Mouse (Mus musculus) midbrain, embryonic 12.5 days (tissue): ENCODE results near the gene Spon2. TPM values are rescaled to one million over a fixed set of nuclear protein-coding genes. Genes with fewer than 3 reads are reported as not detected.

Experiments
- ATAC-seq: fragments of 200-750 bp; cut with Nextera tagmentation; 2 replicates; pipeline ENCODE4 v1.8.0; 2017; ENCODE audit warnings: low read depth, moderate TSS enrichment, moderate library complexity; ENCODE audit not compliant: low FRiP score
- H3K27ac ChIP-seq: fragments of 300-500 bp; sonication (generic); replicated peaks from 2 replicates; pipeline ENCODE4 v1.5.1; 2016; ENCODE audit warnings: mild to moderate bottlenecking
- H3K27me3 ChIP-seq: fragments of 300-500 bp; sonication (generic); 2 replicates; pipeline ENCODE4 v1.6.1; 2016; ENCODE audit warnings: mild to moderate bottlenecking
- H3K36me3 ChIP-seq: fragments of 300-500 bp; sonication (generic); 2 replicates; pipeline ENCODE4 v1.6.1; 2016
- H3K4me1 ChIP-seq: fragments of 300-500 bp; sonication (generic); 2 replicates; pipeline ENCODE4 v1.6.1; 2016
- H3K4me2 ChIP-seq: fragments of 300-500 bp; sonication (generic); replicated peaks from 2 replicates; pipeline ENCODE4 v1.6.1; 2016; ENCODE audit warnings: mild to moderate bottlenecking, moderate library complexity
- H3K4me3 ChIP-seq: fragments of 300-500 bp; sonication (generic); 2 replicates; pipeline ENCODE4 v1.5.1; 2016; ENCODE audit warnings: mild to moderate bottlenecking
- H3K9ac ChIP-seq: fragments of 300-500 bp; sonication (generic); replicated peaks from 2 replicates; pipeline ENCODE4 v1.6.1; 2016; ENCODE audit warnings: mild to moderate bottlenecking, moderate library complexity
- H3K9me3 ChIP-seq: fragments of 300-500 bp; sonication (generic); 2 replicates; pipeline ENCODE4 v1.6.1; 2016; ENCODE audit warnings: mild to moderate bottlenecking
- WGBS: fragments of 180-500 bp; shearing (Covaris S2); methylation state at CpG from one replicate; pipeline ENCODE4 v1.1.7; 2016; 5-methylcytosine and 5-hydroxymethylcytosine counted together
- polyA plus RNA-seq: library from polyadenylated mRNA; unstranded; fragments of >200 nt; fragmentation: Nextera tagmentation; extraction: Ambion mirVana; gene quantifications from 2 replicates; pipeline ENCODE4 v1.2.1, GENCODE M21; 2016

The Spon2 gene
- polyA plus RNA-seq, 1 experiment from 2014 or later = 2.0 TPM

GRCm38 (mm10) chr5:33211254-33211653, 7.0 kb downstream of the Spon2 start:
- Histone ChIP-seq H3K27me3 (no peaks in the 10 kb centered on the region), H3K36me3 (no peaks in the 10 kb centered on the region), H3K4me1 (no peaks in the 10 kb centered on the region), H3K4me2 (no peak overlapping the region), H3K4me3 (no peak overlapping the region), H3K9ac (no peak overlapping the region), H3K9me3 (no peaks in the 10 kb centered on the region), H3K27ac (no peak overlapping the region)
- WGBS = 84% methylated on average over 5 of the region's 5 CpGs
- no peak for ATAC-seq

DNA sequence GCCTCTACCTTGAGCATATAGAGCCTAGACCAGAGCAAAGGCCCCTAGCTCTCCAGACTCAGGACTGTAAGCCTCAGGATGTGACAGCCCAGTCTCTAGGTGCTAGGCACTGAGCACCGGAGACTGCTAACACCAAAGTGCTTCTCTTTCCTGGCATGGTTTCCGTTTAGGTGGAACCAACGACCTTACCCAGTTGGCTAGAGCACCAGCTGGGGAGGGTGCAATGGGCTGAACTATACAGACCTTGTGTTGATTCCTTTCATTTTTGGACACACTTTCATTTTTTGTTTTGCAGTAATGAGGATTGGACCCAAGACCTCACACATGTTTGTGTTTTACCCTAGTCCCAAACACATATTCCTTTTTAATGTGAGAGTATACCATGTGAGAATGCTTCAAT, 7.7 kb downstream of the Spon2 start:
- Histone ChIP-seq H3K4me1 (no peaks in the 10 kb centered on the region), H3K4me3 (no peak overlapping the region), H3K4me2 (no peak overlapping the region), H3K9ac (no peak overlapping the region), H3K9me3 (no peaks in the 10 kb centered on the region), H3K36me3 (no peaks in the 10 kb centered on the region), H3K27ac (no peak overlapping the region), H3K27me3 (no peaks in the 10 kb centered on the region)
- no peak for ATAC-seq
- WGBS = 96% methylated on average over 3 of the region's 3 CpGs

DNA sequence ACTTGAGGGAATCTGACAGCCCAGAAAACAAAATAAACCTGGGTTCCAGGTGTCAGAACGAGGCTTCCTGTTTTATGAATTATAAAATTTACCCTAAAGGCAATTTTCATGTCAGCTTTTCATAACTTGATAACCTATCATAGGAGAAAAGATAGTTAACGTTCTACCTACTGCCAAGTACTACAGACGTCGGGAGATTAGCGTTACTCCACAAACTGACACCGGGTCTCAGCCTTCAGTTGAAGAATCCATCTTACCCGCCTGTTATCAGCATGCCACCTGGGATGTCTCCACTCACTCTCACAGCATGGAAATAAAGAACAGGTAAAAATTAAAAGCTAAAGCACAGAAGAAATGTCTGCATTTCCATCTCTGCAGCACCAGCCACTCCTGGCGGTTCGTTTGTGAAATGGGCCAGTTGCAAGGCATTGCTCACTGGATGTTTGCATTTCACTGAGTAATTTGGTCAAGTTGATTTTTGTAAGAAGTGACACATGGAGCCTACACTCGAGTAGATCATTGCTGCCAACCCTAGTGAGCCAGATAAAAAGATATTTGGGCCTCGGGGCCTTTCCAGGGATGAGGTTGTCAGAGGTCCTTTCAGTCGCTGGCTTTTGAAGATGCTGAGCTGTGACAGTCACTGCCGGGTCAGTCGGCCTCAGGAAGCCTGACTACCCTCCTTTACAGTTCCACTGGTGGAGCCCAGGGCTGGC, 9.6 kb downstream of the Spon2 start:
- H3K27me3 ChIP-seq = no peaks in the 10 kb centered on the region
- H3K4me2 ChIP-seq = no peak overlapping the region
- no peaks in the 10 kb centered on the region for H3K9me3 ChIP-seq
- no peak for ATAC-seq
- no peak overlapping the region for H3K9ac ChIP-seq
- H3K4me3 ChIP-seq = no peak overlapping the region
- no peaks in the 10 kb centered on the region for H3K36me3 ChIP-seq
- no peak overlapping the region for H3K27ac ChIP-seq
- H3K4me1 ChIP-seq = no peaks in the 10 kb centered on the region
- 79% methylated on average over 14 of the region's 14 CpGs for WGBS

DNA sequence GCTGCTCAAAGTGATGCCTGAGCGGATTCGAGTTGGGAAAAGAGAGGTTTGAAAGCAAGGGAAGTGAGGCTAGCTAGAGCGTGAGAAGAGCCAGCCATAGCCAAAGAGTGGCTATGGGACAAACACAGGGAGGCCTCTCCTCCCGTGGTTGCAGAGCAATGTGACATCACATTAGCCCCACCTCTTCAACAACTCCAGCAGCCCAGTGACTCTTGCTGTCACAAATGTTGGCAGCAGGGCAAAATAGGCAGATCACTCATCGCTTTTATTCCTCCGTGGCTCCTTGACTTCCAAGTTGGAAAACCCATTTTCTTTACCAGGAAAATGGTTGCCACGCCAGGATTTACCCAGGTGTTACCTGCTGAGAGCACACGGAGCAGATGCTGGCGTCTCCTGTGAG, 11.1 kb downstream of the Spon2 start:
- Histone ChIP-seq H3K4me1 (no peaks in the 10 kb centered on the region), H3K9ac (no peak overlapping the region), H3K27ac (no peak overlapping the region), H3K4me3 (no peak overlapping the region), H3K36me3 (no peaks in the 10 kb centered on the region), H3K27me3 (peaks cover 3% of the 10 kb centered on the region; the same call in 1 of the 2 replicates), H3K9me3 (no peaks in the 10 kb centered on the region), H3K4me2 (no peak overlapping the region)
- 51% methylated on average over 9 of the region's 9 CpGs for WGBS
- no peak for ATAC-seq

- WGBS = 88% methylated on average over 7 of the region's 7 CpGs
- Histone ChIP-seq H3K9me3 (no peaks in the 10 kb centered on the region), H3K4me2 (no peak overlapping the region), H3K4me1 (no peaks in the 10 kb centered on the region), H3K36me3 (no peaks in the 10 kb centered on the region), H3K9ac (no peak overlapping the region), H3K27me3 (peaks cover 3% of the 10 kb centered on the region; the same call in 1 of the 2 replicates), H3K27ac (no peak overlapping the region), H3K4me3 (no peak overlapping the region)
- ATAC-seq = no peak
These were observed 11.9 kb downstream of the Spon2 start for GRCm38 (mm10) chr5:33206328-33206727.

DNA sequence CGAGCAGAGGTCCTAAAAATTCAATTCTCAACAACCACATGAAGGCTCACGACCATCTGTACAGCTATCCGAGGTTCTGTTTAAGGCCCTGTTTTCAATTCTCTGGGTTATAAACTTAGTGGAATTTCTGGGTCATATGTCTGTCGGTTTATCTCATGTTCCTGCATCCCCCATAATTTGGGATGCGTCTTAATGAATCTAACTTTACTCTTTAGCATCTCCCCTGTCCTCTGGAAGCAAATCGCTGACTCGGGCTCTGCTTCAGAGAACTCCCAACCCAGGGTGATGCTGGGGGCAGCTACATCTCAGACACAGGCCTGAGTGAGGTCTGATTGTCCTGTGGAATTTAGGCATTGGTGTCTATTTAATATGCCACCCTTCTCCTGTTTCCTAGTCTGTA, 14.0 kb downstream of the Spon2 start:
- Histone ChIP-seq H3K27me3 (peaks cover 3% of the 10 kb centered on the region; the same call in 1 of the 2 replicates), H3K4me3 (no peak overlapping the region), H3K9me3 (no peaks in the 10 kb centered on the region), H3K4me2 (no peak overlapping the region), H3K9ac (no peak overlapping the region), H3K36me3 (no peaks in the 10 kb centered on the region), H3K27ac (no peak overlapping the region), H3K4me1 (0 out of 2 replicates have a peak, but pooled peaks cover 5% of the 10 kb centered on the region)
- ATAC-seq = no peak
- WGBS = 83% methylated on average over 7 of the region's 7 CpGs

- no peak overlapping the region for H3K4me3 ChIP-seq
- peaks cover 3% of the 10 kb centered on the region; the same call in 1 of the 2 replicates for H3K27me3 ChIP-seq
- 19% methylated on average over 9 of the region's 9 CpGs for WGBS
- H3K9me3 ChIP-seq = no peaks in the 10 kb centered on the region
- no peak overlapping the region for H3K9ac ChIP-seq
- H3K4me1 ChIP-seq = 0 out of 2 replicates have a peak, but pooled peaks cover 5% of the 10 kb centered on the region
- no peak overlapping the region for H3K27ac ChIP-seq
- no peaks in the 10 kb centered on the region for H3K36me3 ChIP-seq
- ATAC-seq = no peak
- peak overlapping the region; percentile 25; the same call in 1 of the 2 replicates for H3K4me2 ChIP-seq
These were observed 14.5 kb downstream of the Spon2 start for GRCm38 (mm10) chr5:33203691-33204242.

DNA sequence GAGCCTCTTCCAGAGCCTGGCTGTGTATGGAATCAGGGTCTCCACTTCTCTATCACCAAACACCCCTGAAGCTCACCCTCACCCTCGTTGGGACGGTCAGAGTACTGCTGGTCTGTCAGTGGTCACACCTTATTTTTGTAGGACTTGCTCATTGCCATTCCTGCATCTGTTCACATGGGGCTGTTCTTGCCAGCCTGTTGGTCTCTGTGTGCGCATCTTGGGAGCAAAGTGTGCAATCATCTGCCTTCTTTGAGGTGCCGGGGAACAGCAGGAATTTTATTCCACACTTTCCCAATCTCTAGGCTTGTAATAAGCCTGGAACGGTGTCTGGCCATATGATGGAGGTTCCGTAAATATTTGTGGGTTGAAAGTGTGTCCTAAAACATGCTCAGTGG, 15.1 kb downstream of the Spon2 start:
- H3K27me3 ChIP-seq = peaks cover 3% of the 10 kb centered on the region; the same call in 1 of the 2 replicates
- H3K36me3 ChIP-seq = no peaks in the 10 kb centered on the region
- no peak overlapping the region for H3K4me2 ChIP-seq
- 0 out of 2 replicates have a peak, but pooled peaks cover 5% of the 10 kb centered on the region for H3K4me1 ChIP-seq
- H3K9ac ChIP-seq = no peak overlapping the region
- H3K9me3 ChIP-seq = no peaks in the 10 kb centered on the region
- no peak overlapping the region for H3K27ac ChIP-seq
- 81% methylated on average over 6 of the region's 6 CpGs for WGBS
- no peak for ATAC-seq
- no peak overlapping the region for H3K4me3 ChIP-seq

- Histone ChIP-seq H3K4me3 (no peak overlapping the region), H3K9me3 (no peaks in the 10 kb centered on the region), H3K4me2 (no peak overlapping the region), H3K9ac (no peak overlapping the region), H3K27ac (no peak overlapping the region), H3K36me3 (no peaks in the 10 kb centered on the region), H3K27me3 (peaks cover 3% of the 10 kb centered on the region; the same call in 1 of the 2 replicates), H3K4me1 (0 out of 2 replicates have a peak, but pooled peaks cover 5% of the 10 kb centered on the region)
- no peak for ATAC-seq
- WGBS = 87% methylated on average over 13 of the region's 13 CpGs
These were observed 15.6 kb downstream of the Spon2 start for GRCm38 (mm10) chr5:33202516-33203170.

DNA sequence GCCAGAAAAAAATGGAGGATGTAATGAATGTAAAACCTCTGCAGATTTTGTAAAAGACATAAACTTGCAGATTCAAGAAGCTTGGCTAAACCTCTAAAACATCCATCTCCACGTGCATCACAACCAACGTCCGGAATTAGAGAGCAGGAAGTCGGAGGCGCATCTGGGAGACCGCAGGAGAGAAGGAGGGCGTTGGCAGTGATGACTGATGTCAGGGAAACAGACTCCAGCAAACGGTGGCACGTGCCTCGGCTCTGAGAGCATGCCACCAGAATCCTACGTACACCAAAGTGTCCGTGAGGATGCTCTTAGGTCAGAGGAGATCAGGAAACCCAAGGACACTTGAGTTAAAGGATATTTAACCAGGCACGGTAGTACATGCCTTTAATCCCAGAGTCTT, 16.6 kb downstream of the Spon2 start:
- Histone ChIP-seq H3K9me3 (no peaks in the 10 kb centered on the region), H3K27me3 (peaks cover 3% of the 10 kb centered on the region; the same call in 1 of the 2 replicates), H3K4me3 (no peak overlapping the region), H3K27ac (no peak overlapping the region), H3K4me1 (0 out of 2 replicates have a peak, but pooled peaks cover 5% of the 10 kb centered on the region), H3K9ac (no peak overlapping the region), H3K36me3 (no peaks in the 10 kb centered on the region), H3K4me2 (no peak overlapping the region)
- no peak for ATAC-seq
- WGBS = 80% methylated on average over 13 of the region's 13 CpGs

- no peak for ATAC-seq
- H3K27me3 ChIP-seq = peaks cover 3% of the 10 kb centered on the region; the same call in 1 of the 2 replicates
- H3K4me2 ChIP-seq = no peak overlapping the region
- H3K36me3 ChIP-seq = no peaks in the 10 kb centered on the region
- H3K9me3 ChIP-seq = no peaks in the 10 kb centered on the region
- 68% methylated on average over 1 of the region's 1 CpGs for WGBS
- no peak overlapping the region for H3K4me3 ChIP-seq
- no peak overlapping the region for H3K27ac ChIP-seq
- no peak overlapping the region for H3K9ac ChIP-seq
- 0 out of 2 replicates have a peak, but pooled peaks cover 5% of the 10 kb centered on the region for H3K4me1 ChIP-seq
These were observed 18.2 kb downstream of the Spon2 start for GRCm38 (mm10) chr5:33200071-33200470.

DNA sequence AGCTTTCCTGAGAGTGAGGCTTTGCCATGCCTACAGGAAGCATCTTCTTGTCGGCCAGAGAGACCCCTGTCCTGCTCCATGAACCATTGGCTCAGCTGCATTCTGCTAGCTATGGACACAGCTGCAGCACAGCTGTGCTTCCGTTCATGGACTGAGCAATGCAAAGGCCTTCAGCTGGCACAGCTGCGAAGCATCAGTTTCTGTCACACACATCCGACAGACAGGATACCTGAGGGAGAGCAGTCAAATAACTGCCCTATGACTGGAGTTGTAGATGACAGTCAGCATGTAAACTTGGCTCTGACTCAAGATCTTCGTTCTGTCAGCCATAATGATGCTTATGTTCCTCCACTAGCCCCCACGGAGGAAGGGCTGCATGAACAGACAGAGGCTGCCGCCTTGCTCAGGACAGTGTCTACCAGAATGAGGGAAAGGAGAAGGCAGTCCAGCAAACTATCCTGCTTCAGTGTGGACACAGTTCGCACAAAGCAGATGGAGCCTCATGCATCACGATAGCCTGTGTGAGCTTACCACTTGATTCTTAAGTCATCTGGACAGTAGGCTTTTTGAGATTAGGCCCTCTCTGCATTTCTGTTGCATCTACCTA, 22.9 kb downstream of the Spon2 start:
- ATAC-seq = no peak
- Histone ChIP-seq H3K4me3 (no peak overlapping the region), H3K36me3 (no peaks in the 10 kb centered on the region), H3K27ac (no peak overlapping the region), H3K27me3 (no peaks in the 10 kb centered on the region), H3K4me1 (peaks cover 5% of the 10 kb centered on the region; the same call in 1 of the 2 replicates), H3K4me2 (no peak overlapping the region), H3K9me3 (no peaks in the 10 kb centered on the region), H3K9ac (no peak overlapping the region)
- 86% methylated on average over 9 of the region's 9 CpGs for WGBS
